ENCODE assay signal across 8 mouse cellular contexts in genomic region chr5:113993487-113994465, GRCm38 (mm10). TPM values are rescaled to one million over a fixed set of nuclear protein-coding genes. Genes with fewer than 3 reads are reported as not detected.
DNase-seq lines count a peak whose midpoint lies in the region; ATAC-seq and TF ChIP-seq lines count a peak whose summit lies in the region.

Ssh1 (minus strand) TSS chr5:113993894.

- no peak for TF ChIP-seq CTCF in bone marrow macrophage, adult 2 months (IDR thresholded peaks at IDR 0.05; ENCODE audit: low read depth, low read length)
- TF ChIP-seq CTCF in liver, embryonic 14.5 days (IDR thresholded peaks at IDR 0.05; ENCODE audit: low read depth): 0 out of 2 replicates have a peak, but pooled peaks have one; percentile 6

- peak within 1 kb of the TSS; percentile 93 for H3K4me3 ChIP-seq in bone marrow macrophage, adult 2 months (ENCODE audit: insufficient read depth, low read length)
- H3K4me3 ChIP-seq in heart, embryonic 13.5 days: peak within 1 kb of the TSS; percentile 90
- peak within 1 kb of the TSS; percentile 81 to 92 for H3K4me3 ChIP-seq in liver, embryonic 14.5 days (ENCODE audit: insufficient read depth in 1 of 2, low read depth in 2 of 2, low read length in 2 of 2)
- H3K4me3 ChIP-seq in neural tube, embryonic 11.5 days (ENCODE audit: low read depth, low read length): peak within 1 kb of the TSS; percentile 81
- H3K4me3 ChIP-seq in stomach, embryonic 16.5 days (replicated peaks; ENCODE audit: low read length): peak within 1 kb of the TSS; percentile 85

- under 1% methylated on average over 71 of the region's 83 CpGs for WGBS in heart, embryonic 13.5 days
- 2% methylated on average over 80 of the region's 83 CpGs for WGBS in liver, embryonic 14.5 days (ENCODE audit: insufficient replicate concordance)
- WGBS in neural tube, embryonic 11.5 days: 3% methylated on average over 75 of the region's 83 CpGs
- under 1% methylated on average over 68 of the region's 83 CpGs for WGBS in stomach, embryonic 16.5 days

- TF ChIP-seq POLR2A in bone marrow macrophage, adult 2 months (IDR thresholded peaks at IDR 0.05; ENCODE audit: borderline replicate concordance, low read depth, low read length): 0 out of 2 replicates have a peak, but pooled peaks have one; percentile 40

- H3K36me3 ChIP-seq in heart, embryonic 13.5 days: peaks cover 9% of the 10 kb centered on the region
- H3K36me3 ChIP-seq in liver, embryonic 14.5 days (replicated peaks; ENCODE audit: control insufficient read depth, insufficient read depth, low read depth): no peaks in the 10 kb centered on the region
- H3K36me3 ChIP-seq in neural tube, embryonic 11.5 days (ENCODE audit: control insufficient read depth, insufficient read depth, low read length): peaks cover 2% of the 10 kb centered on the region; the same call in 1 of the 2 replicates
- H3K36me3 ChIP-seq in stomach, embryonic 16.5 days (ENCODE audit: control insufficient read depth, insufficient read depth, low read length): no peaks in the 10 kb centered on the region

- no peak for TF ChIP-seq EP300 in liver, embryonic 14.5 days (IDR thresholded peaks at IDR 0.05; ENCODE audit: low read depth)

- H3K9me3 ChIP-seq in heart, embryonic 13.5 days: no peaks in the 10 kb centered on the region
- no peaks in the 10 kb centered on the region for H3K9me3 ChIP-seq in liver, embryonic 14.5 days (ENCODE audit: control insufficient read depth, low read length)
- no peaks in the 10 kb centered on the region for H3K9me3 ChIP-seq in neural tube, embryonic 11.5 days (ENCODE audit: control insufficient read depth, low read length)
- no peaks in the 10 kb centered on the region for H3K9me3 ChIP-seq in stomach, embryonic 16.5 days (replicated peaks; ENCODE audit: control insufficient read depth, low read length)

- DNase-seq in B cell, adult 2 months: peak; percentile 77 to 83
- DNase-seq in kidney, postnatal 10 days: peak; percentile 97
- DNase-seq in liver, embryonic 14.5 days (ENCODE audit: low read depth in 3 of 3, low spot score in 3 of 3): no peak
- peak; percentile 94 for DNase-seq in neural tube, embryonic 11.5 days (ENCODE audit: low spot score)

- peak; percentile 45; the same call in 1 of the 2 replicates for ATAC-seq in erythroid progenitor cell, adult 5-6 weeks (replicated peaks; ENCODE audit: low FRiP score, poor library complexity, severe bottlenecking)
- ATAC-seq in heart, embryonic 13.5 days (ENCODE audit: extremely low read depth, insufficient number of reproducible peaks, low FRiP score, low TSS enrichment): peak; percentile 81
- peak; percentile 82 for ATAC-seq in liver, embryonic 14.5 days (ENCODE audit: insufficient read depth)
- peak; percentile 84 for ATAC-seq in neural tube, embryonic 11.5 days (ENCODE audit: insufficient read depth, low FRiP score, low TSS enrichment)
- peak; percentile 90 for ATAC-seq in stomach, embryonic 16.5 days (ENCODE audit: insufficient read depth, low FRiP score)

- no peaks in the 10 kb centered on the region for H3K27me3 ChIP-seq in heart, embryonic 13.5 days (replicated peaks)
- H3K27me3 ChIP-seq in liver, embryonic 14.5 days (ENCODE audit: control insufficient read depth, insufficient read depth, low read length): no peaks in the 10 kb centered on the region
- no peaks in the 10 kb centered on the region for H3K27me3 ChIP-seq in neural tube, embryonic 11.5 days (ENCODE audit: control insufficient read depth, insufficient read depth, low read length)
- H3K27me3 ChIP-seq in stomach, embryonic 16.5 days (ENCODE audit: control insufficient read depth, insufficient read depth, low read length): no peaks in the 10 kb centered on the region

- H3K4me1 ChIP-seq in bone marrow macrophage, adult 2 months (ENCODE audit: control insufficient read depth, insufficient read depth, low read length): peaks cover 13% of the 10 kb centered on the region
- H3K4me1 ChIP-seq in heart, embryonic 13.5 days: peaks cover 58% of the 10 kb centered on the region
- peaks cover 29 to 41% of the 10 kb centered on the region in 2 experiments for H3K4me1 ChIP-seq in liver, embryonic 14.5 days (replicated peaks; ENCODE audit: control insufficient read depth in 2 of 2, insufficient read depth in 2 of 2, low read length in 1 of 2)
- peaks cover 20% of the 10 kb centered on the region for H3K4me1 ChIP-seq in neural tube, embryonic 11.5 days (ENCODE audit: control insufficient read depth, insufficient read depth, low read length)
- peaks cover 22% of the 10 kb centered on the region for H3K4me1 ChIP-seq in stomach, embryonic 16.5 days (ENCODE audit: control insufficient read depth, insufficient read depth, low read length)

- H3K27ac ChIP-seq in bone marrow macrophage, adult 2 months (ENCODE audit: insufficient read depth, low read depth, low read length): peak within 1 kb of the TSS; percentile 53
- peak within 1 kb of the TSS; percentile 95 for H3K27ac ChIP-seq in heart, embryonic 13.5 days (replicated peaks)
- H3K27ac ChIP-seq in liver, embryonic 14.5 days: peak within 1 kb of the TSS; percentile 94
- H3K27ac ChIP-seq in neural tube, embryonic 11.5 days (ENCODE audit: low read depth, low read length): peak within 1 kb of the TSS; percentile 74
- H3K27ac ChIP-seq in stomach, embryonic 16.5 days (ENCODE audit: low read length): peak within 1 kb of the TSS; percentile 97

- peak within 1 kb of the TSS; percentile 97 for H3K9ac ChIP-seq in heart, embryonic 13.5 days
- H3K9ac ChIP-seq in liver, embryonic 14.5 days (replicated peaks): peak within 1 kb of the TSS; percentile 91
- peak within 1 kb of the TSS; percentile 81 for H3K9ac ChIP-seq in neural tube, embryonic 11.5 days (ENCODE audit: low read length)
- peak within 1 kb of the TSS; percentile 95 for H3K9ac ChIP-seq in stomach, embryonic 16.5 days (ENCODE audit: low read length)

- peak within 1 kb of the TSS; percentile 89 for H3K4me2 ChIP-seq in heart, embryonic 13.5 days
- H3K4me2 ChIP-seq in liver, embryonic 14.5 days (ENCODE audit: low read depth): peak within 1 kb of the TSS; percentile 99
- H3K4me2 ChIP-seq in neural tube, embryonic 11.5 days (ENCODE audit: low read depth): peak within 1 kb of the TSS; percentile 82
- peak within 1 kb of the TSS; percentile 87 for H3K4me2 ChIP-seq in stomach, embryonic 16.5 days (ENCODE audit: low read depth, low read length)

RNA-seq across cellular contexts. Expression of gene Ssh1, which starts in this region (rescaled TPM):
- 15.3 and 18.5 TPM in 2 replicates for polyA plus RNA-seq in bone marrow macrophage, adult 2 months (2012; ENCODE audit: insufficient read depth, insufficient read length, missing spikeins)
- 21.3 and 31.9 TPM in 2 replicates for total RNA-seq in erythroid progenitor cell, adult 5-6 weeks (2015; ENCODE audit: low replicate concordance)
- total RNA-seq in erythroid progenitor cell, adult 5-6 weeks (2017; ENCODE audit: low replicate concordance): 30.9 and 43.1 TPM in 2 replicates
- 12.4 and 13.5 TPM in 2 replicates for polyA plus RNA-seq in heart, embryonic 13.5 days (2015; fragmentation: Nextera tagmentation; extraction: Ambion mirVana)
- 4.8 and 4.9 TPM in 2 replicates for polyA plus RNA-seq in liver, embryonic 14.5 days (2012; rRNA removed)
- 6.7 TPM in 2 replicates for polyA plus RNA-seq in liver, embryonic 14.5 days (2014; fragmentation: Nextera tagmentation; extraction: Ambion mirVana)
- 23.9 and 24.5 TPM in 2 replicates for polyA plus RNA-seq in neural tube, embryonic 11.5 days (2014; fragmentation: Nextera tagmentation; extraction: Ambion mirVana)
- polyA plus RNA-seq in stomach, embryonic 16.5 days (2015; fragmentation: Nextera tagmentation; extraction: Ambion mirVana): 8.7 and 11.9 TPM in 2 replicates

Comparison
In these comparisons a context has a peak if more than half of its experiments do, and no peak if none do; other contexts are left out.
1. DNase-seq: peak in B cell, adult 2 months (2 of 2), kidney, postnatal 10 days (single experiment) and neural tube, embryonic 11.5 days (single experiment); none in liver, embryonic 14.5 days (0 of 3).
2. Peak in every context shown above with its lines, with median percentiles within 50 percentile points of each other: H3K27ac ChIP-seq, H3K4me3 ChIP-seq, ATAC-seq, H3K4me2 ChIP-seq and H3K9ac ChIP-seq.